Mouse (Mus musculus) hindbrain, postnatal 0 days (tissue): ENCODE results near the gene Gm38431. TPM values are rescaled to one million over a fixed set of nuclear protein-coding genes. Genes with fewer than 3 reads are reported as not detected.

Source experiments
- ATAC-seq: fragments of 200-750 bp; cut with Nextera tagmentation; 2 replicates; pipeline ENCODE4 v1.8.0; 2017; ENCODE audit warnings: mild to moderate bottlenecking, moderate TSS enrichment, moderate library complexity
- DNase-seq: peaks from one replicate; pipeline ENCODE4 v3.0.0-alpha.2; 2015; ENCODE audit warnings: low spot score
- H3K27ac ChIP-seq: fragments of 300-500 bp; sonication (generic); 2 replicates; pipeline ENCODE4 v1.5.1; 2014; ENCODE audit warnings: mild to moderate bottlenecking
- H3K27me3 ChIP-seq: fragments of 300-500 bp; sonication (generic); 2 replicates; pipeline ENCODE4 v1.6.1; 2014; ENCODE audit warnings: low read length, mixed read lengths; ENCODE audit not compliant: insufficient read depth
- H3K36me3 ChIP-seq: fragments of 300-500 bp; sonication (generic); 2 replicates; pipeline ENCODE4 v1.6.1; 2014; ENCODE audit warnings: low read length, mixed read lengths; ENCODE audit not compliant: insufficient read depth
- H3K4me1 ChIP-seq: fragments of 300-500 bp; sonication (generic); 2 replicates; pipeline ENCODE4 v1.6.1; 2014; ENCODE audit warnings: antibody characterized with exemption, low read length, mixed read lengths; ENCODE audit not compliant: insufficient read depth
- H3K4me2 ChIP-seq: fragments of 300-500 bp; sonication (generic); 2 replicates; pipeline ENCODE4 v1.6.1; 2014; ENCODE audit warnings: low read depth, mild to moderate bottlenecking, low read length, moderate library complexity, mixed read lengths
- H3K4me3 ChIP-seq: fragments of 300-500 bp; sonication (generic); 2 replicates; pipeline ENCODE4 v1.5.1; 2014; ENCODE audit warnings: low read length
- H3K9ac ChIP-seq: fragments of 300-500 bp; sonication (generic); replicated peaks from 2 replicates; pipeline ENCODE4 v1.6.1; 2014; ENCODE audit warnings: mild to moderate bottlenecking, low read length, moderate library complexity, mixed read lengths
- H3K9me3 ChIP-seq: fragments of 300-500 bp; sonication (generic); 2 replicates; pipeline ENCODE4 v1.6.1; 2016; ENCODE audit warnings: low read length, mixed read lengths
- CTCF ChIP-seq: IDR thresholded peaks from 2 replicates; pipeline ENCODE4 v1.5.1; 2016; ENCODE audit warnings: antibody characterized with exemption, control low read depth, low read depth
- WGBS: fragments of 180-500 bp; shearing (Covaris S2); extraction: QIAGEN DNeasy Blood & Tissue Kit; methylation state at CpG from one replicate; pipeline ENCODE4 v1.1.7; 2014; 5-methylcytosine and 5-hydroxymethylcytosine counted together
- polyA plus RNA-seq: library from polyadenylated mRNA; unstranded; fragments of >200 nt; fragmentation: Nextera tagmentation; extraction: Ambion mirVana; gene quantifications from 2 replicates; pipeline ENCODE4 v1.2.1, GENCODE M21; 2015
- total RNA-seq: library from RNA; depleted of rRNA; stranded (reverse); fragments of >200 nt; gene quantifications from 2 replicates; pipeline ENCODE4 v1.2.3, GENCODE M21; 2014

Gene Gm38431
- total and polyA plus RNA-seq, 2 experiments from 2014 or later: 0.96 to 2.7 TPM

- Histone ChIP-seq H3K9ac (no peak overlapping the region), H3K4me1 (no peaks in the 10 kb centered on the region), H3K4me3 (no peak overlapping the region), H3K27ac (no peak overlapping the region), H3K4me2 (no peak overlapping the region), H3K9me3 (no peaks in the 10 kb centered on the region), H3K27me3 (no peaks in the 10 kb centered on the region), H3K36me3 (0 out of 2 replicates have a peak, but pooled peaks cover 8% of the 10 kb centered on the region)
- no peak for TF ChIP-seq CTCF
- DNase-seq: no peak
- 45% methylated on average over 23 of the region's 23 CpGs for WGBS
- ATAC-seq: no peak
Measured at GRCm38 (mm10) chr9:21107607-21108237, 15.9 kb upstream of the Gm38431 start.

GRCm38 (mm10) chr9:21105760-21106564, 14.2 kb upstream of the Gm38431 start:
- H3K9me3 ChIP-seq: no peaks in the 10 kb centered on the region
- ATAC-seq (no peak), DNase-seq (no peak)
- no peak overlapping the region for H3K9ac ChIP-seq
- H3K27me3 ChIP-seq: no peaks in the 10 kb centered on the region
- 0 out of 2 replicates have a peak, but pooled peaks cover 8% of the 10 kb centered on the region for H3K36me3 ChIP-seq
- no peak overlapping the region for H3K4me3 ChIP-seq
- H3K4me1 ChIP-seq: no peaks in the 10 kb centered on the region
- no peak overlapping the region for H3K4me2 ChIP-seq
- no peak overlapping the region for H3K27ac ChIP-seq
- no peak for TF ChIP-seq CTCF
- 82% methylated on average over 5 of the region's 5 CpGs for WGBS

DNA sequence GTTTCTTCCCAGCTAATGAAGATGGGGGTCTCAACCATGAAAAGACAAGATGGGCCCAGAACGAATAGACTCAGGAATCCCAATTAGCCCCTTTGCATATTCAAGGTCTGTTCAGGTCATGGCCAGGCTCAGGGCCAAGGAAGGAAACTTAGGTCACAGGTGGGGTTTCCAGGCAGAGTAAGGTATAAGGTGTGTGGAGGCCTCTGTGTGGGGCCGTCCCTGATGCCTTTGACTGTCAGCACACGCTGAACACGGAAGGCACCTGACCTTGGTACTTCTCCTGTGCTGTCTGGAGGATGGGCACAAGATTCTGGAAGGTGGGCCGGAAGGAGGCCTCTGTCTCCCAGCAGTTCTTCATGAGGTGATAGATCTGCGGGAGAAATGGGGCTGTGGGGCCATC, 13.0 kb upstream of the Gm38431 start:
- Histone ChIP-seq H3K4me1 (no peaks in the 10 kb centered on the region), H3K9me3 (no peaks in the 10 kb centered on the region), H3K9ac (no peak overlapping the region), H3K27ac (no peak overlapping the region), H3K4me2 (no peak overlapping the region), H3K27me3 (no peaks in the 10 kb centered on the region), H3K36me3 (0 out of 2 replicates have a peak, but pooled peaks cover 8% of the 10 kb centered on the region), H3K4me3 (no peak overlapping the region)
- DNase-seq (no peak), ATAC-seq (no peak)
- 93% methylated on average over 6 of the region's 6 CpGs for WGBS
- no peak for TF ChIP-seq CTCF

DNA sequence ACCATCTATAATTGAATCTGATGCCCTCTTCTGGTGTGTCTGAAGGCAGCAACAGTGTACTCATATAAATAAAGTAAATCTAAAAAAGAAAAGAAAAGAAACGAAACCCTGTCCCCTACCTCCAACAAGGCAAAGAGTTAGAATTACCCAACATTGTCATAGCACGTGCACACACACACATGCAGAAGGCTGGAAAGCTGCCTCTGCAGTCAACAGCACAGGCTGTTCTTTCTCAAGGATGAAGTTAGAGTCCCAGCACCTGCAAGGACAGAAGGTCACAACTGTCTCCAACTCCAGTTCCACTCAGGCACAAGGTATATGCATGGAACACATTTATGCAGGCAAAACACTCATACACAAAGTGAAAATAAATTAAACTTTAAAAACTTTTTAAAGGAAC, 10.3 kb upstream of the Gm38431 start:
- Histone ChIP-seq H3K4me3 (no peak overlapping the region), H3K27ac (no peak overlapping the region), H3K36me3 (no peaks in the 10 kb centered on the region), H3K4me1 (no peaks in the 10 kb centered on the region), H3K27me3 (no peaks in the 10 kb centered on the region), H3K9me3 (no peaks in the 10 kb centered on the region), H3K9ac (no peak overlapping the region), H3K4me2 (no peak overlapping the region)
- WGBS: 92% methylated on average over 2 of the region's 2 CpGs
- ATAC-seq (no peak), DNase-seq (no peak)
- TF ChIP-seq CTCF: no peak

- H3K27me3 ChIP-seq: no peaks in the 10 kb centered on the region
- ATAC-seq: peak; percentile 69; the same call in 1 of the 2 replicates
- no peaks in the 10 kb centered on the region for H3K4me1 ChIP-seq
- no peak overlapping the region for H3K9ac ChIP-seq
- WGBS: 30% methylated on average over 15 of the region's 15 CpGs
- no peak overlapping the region for H3K4me3 ChIP-seq
- H3K9me3 ChIP-seq: no peaks in the 10 kb centered on the region
- H3K4me2 ChIP-seq: no peak overlapping the region
- H3K27ac ChIP-seq: no peak overlapping the region
- no peaks in the 10 kb centered on the region for H3K36me3 ChIP-seq
- peak; percentile 6 for DNase-seq
- no peak for TF ChIP-seq CTCF
Measured at GRCm38 (mm10) chr9:21100447-21101161, 8.8 kb upstream of the Gm38431 start.

DNA sequence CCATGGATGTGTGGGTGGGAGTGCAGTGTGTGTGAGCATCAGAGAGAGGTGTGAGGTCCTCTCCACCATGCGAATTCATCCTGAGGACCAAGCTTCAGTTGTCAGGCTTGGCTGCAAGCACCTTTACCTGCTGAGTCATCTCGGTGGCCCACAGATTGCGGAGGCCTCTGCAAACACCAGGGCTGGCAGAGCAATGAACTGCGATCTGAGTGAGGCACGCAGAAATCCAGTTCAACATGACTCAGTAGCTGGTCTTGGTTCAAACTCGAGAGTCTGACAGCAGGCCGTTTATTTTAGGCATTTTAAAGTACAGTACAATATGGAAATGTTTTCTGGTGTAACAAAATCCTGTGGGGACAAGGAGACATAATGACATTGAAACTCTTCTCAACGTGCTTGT, 6.0 kb upstream of the Gm38431 start:
- H3K9me3 ChIP-seq: no peaks in the 10 kb centered on the region
- no peak overlapping the region for H3K4me3 ChIP-seq
- no peaks in the 10 kb centered on the region for H3K4me1 ChIP-seq
- ATAC-seq (no peak), DNase-seq (no peak)
- no peak overlapping the region for H3K9ac ChIP-seq
- H3K4me2 ChIP-seq: no peak overlapping the region
- no peaks in the 10 kb centered on the region for H3K27me3 ChIP-seq
- no peak for TF ChIP-seq CTCF
- no peaks in the 10 kb centered on the region for H3K36me3 ChIP-seq
- no peak overlapping the region for H3K27ac ChIP-seq
- 85% methylated on average over 8 of the region's 8 CpGs for WGBS
